Mouse (Mus musculus) colon, adult 2 months (tissue): ENCODE results near the gene Nacc1. TPM values are rescaled to one million over a fixed set of nuclear protein-coding genes. Genes with fewer than 3 reads are reported as not detected.

ENCODE experiments used
- polyA plus RNA-seq: library from polyadenylated mRNA; depleted of rRNA; stranded (reverse); fragments of >200 nt; gene quantifications from 2 replicates; pipeline ENCODE4 v1.2.3, GENCODE M21; 2012; rRNA removed

Gene Nacc1
- polyA plus RNA-seq, result 118 and 128 TPM in 2 replicates

GRCm38 (mm10) chr8:84687705-84688100 lies at the start of gene Nacc1:
Nacc1 (minus strand) TSS chr8:84687862.

GRCm38 (mm10) chr8:84722850-84723570 lies 35.3 kb upstream of the Nacc1 start, which contains the start of gene G430095P16Rik:
G430095P16Rik (plus strand) TSS chr8:84723007.

GRCm38 (mm10) chr8:84700941-84701911 lies 13.6 kb upstream of the Nacc1 start, which contains the start of gene Lyl1:
Lyl1 (plus strand) TSS chr8:84701457.

GRCm38 (mm10) chr8:84686191-84687002 lies 1.3 kb downstream of the Nacc1 start, which contains the start of gene Trmt1:
Trmt1 (plus strand) TSS chr8:84686307.

GRCm38 (mm10) chr8:84662581-84663065 lies 25.0 kb downstream of the Nacc1 start, which contains the start of gene Ier2:
Ier2 (minus strand) TSS chr8:84662852.

Other genes starting within 250 kb of the Nacc1 start
- gene Ier2, start 25.0 kb downstream of the Nacc1 start, polyA plus RNA-seq, result 43.1 and 48.5 TPM in 2 replicates
- gene Trmt1, start 1.6 kb downstream of the Nacc1 start, polyA plus RNA-seq, result 99.2 and 132 TPM in 2 replicates
- 8.4 and 9.0 TPM in 2 replicates for gene Lyl1, start 13.6 kb upstream of the Nacc1 start, polyA plus RNA-seq
- 0.29 and 0.59 TPM in 2 replicates for gene G430095P16Rik, start 35.1 kb upstream of the Nacc1 start, polyA plus RNA-seq
- gene Nfix, start 112.5 kb upstream of the Nacc1 start, polyA plus RNA-seq, result 42.4 and 55.8 TPM in 2 replicates
- 2.1 and 2.9 TPM in 2 replicates for gene Dand5, start 135.0 kb upstream of the Nacc1 start, polyA plus RNA-seq
- gene Gadd45gip1, start 143.7 kb upstream of the Nacc1 start, polyA plus RNA-seq, result 40.4 and 47.3 TPM in 2 replicates
- gene Rad23a, start 152.8 kb upstream of the Nacc1 start, polyA plus RNA-seq, result 58.2 and 66.6 TPM in 2 replicates
- gene Calr, start 159.1 kb upstream of the Nacc1 start, polyA plus RNA-seq, result 162 and 189 TPM in 2 replicates
- gene Farsa, start 169.1 kb upstream of the Nacc1 start, polyA plus RNA-seq, result 35.1 TPM in 2 replicates
- 1.3 and 1.9 TPM in 2 replicates for gene Syce2, start 184.2 kb upstream of the Nacc1 start, polyA plus RNA-seq
- gene Gcdh, start 206.1 kb upstream of the Nacc1 start, polyA plus RNA-seq, result 130 and 142 TPM in 2 replicates
- 0.23 and 0.28 TPM in 2 replicates for gene Klf1, start 214.1 kb upstream of the Nacc1 start, polyA plus RNA-seq
- gene Dnase2a, start 220.7 kb upstream of the Nacc1 start, polyA plus RNA-seq, result 13.5 and 17.0 TPM in 2 replicates
- 1.3 and 1.7 TPM in 2 replicates for gene Mast1, start 249.5 kb upstream of the Nacc1 start, polyA plus RNA-seq